Mouse (Mus musculus): ENCODE measurements around the gene Krt19.

The Krt19 gene

GRCm38 (mm10) chr11:100137693-100138092 lies 10.8 kb downstream of the Krt19 start:
- no peak for DNase-seq (ENCODE audit: low spot score)

GRCm38 (mm10) chr11:100136559-100136958 lies 11.9 kb downstream of the Krt19 start:
- no peak for DNase-seq (ENCODE audit: low spot score)

DNA sequence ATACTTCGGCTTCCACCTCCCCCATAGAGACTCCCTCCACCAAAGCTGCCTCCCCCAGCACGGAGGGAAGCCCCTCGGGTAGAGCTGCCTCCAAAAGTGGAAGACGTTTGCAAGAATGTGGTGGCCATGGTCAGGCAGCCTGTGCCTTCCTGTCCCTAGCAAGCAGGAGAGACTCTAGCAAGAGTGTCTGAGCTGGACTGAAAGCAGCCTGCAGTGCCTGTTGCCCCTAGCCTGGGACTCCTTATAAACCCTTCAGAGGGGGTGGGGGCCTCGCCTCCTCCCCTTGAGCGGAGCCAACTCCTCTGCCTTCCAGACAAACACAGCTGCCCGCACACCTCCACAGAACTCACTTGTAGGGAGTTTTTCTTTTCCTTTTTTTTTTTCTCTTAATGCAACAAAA lies 12.7 kb downstream of the Krt19 start, which contains the start of gene Krt15:
Krt15 (minus strand) TSS at position 198 of the 400 bp plus-strand sequence.
- DNase-seq (ENCODE audit: low spot score), result no peak

DNA sequence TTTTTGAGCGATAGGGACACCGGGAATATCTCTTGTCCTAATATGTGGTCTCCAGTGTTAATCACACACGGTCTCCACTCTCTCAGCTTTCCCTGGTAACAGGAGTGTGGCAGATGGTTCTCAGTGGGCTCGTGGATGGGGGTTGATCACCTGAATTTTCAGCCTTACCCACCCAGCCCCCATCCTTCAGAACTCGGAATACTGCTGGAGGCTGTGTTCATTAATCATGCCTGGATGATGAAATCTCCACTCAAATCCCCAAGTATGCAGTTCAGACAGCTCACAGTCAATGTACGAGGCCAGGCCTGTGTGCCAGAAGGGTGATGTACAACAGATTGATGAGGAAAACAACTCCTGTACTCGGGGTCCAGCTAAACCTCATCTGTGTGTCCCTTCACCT lies 23.6 kb downstream of the Krt19 start:
- no peak for DNase-seq (ENCODE audit: low spot score)

DNA sequence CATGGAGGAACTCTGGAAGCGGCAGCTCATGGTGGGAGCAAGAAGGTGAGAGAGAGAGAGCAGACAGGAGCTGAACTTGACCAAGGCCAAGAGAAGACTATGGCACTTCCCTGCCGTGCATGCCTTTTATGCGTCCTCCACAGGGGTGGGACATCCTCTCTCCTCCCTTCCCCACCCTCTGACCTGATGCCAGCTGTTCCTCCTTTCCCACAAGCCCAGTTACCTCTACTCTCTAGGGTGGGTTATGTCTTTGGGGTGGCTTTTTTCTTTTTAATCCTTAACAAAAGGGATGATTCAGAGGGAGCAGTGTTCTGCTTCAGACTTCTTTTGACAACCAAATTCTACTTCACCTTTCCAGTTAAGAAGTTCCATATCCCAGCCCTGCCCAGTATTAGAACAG lies 27.0 kb downstream of the Krt19 start, which contains the start of gene Krt13:
Krt13 (minus strand) TSS at position 101 of the 400 bp plus-strand sequence.
- DNase-seq (ENCODE audit: low spot score), result no peak

DNA sequence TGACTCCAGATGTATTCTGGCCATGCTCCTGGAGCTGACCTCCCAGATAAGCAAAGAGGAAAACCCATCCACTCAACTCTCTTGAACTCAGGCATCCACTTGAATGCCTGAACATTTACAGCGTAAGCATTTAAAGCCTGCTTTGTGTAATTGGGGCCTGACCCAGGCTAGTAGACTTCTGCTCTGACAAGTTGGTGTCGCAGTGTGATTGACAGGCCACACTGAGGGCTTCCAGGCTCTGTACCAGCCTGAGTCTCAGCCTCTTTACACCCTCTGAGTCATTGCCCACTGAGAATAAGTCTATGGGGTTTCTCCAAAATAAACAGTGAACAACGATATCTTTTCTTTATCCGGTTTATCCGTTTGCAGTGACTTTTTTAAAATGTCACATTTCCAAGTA lies 28.1 kb downstream of the Krt19 start:
- no peak for DNase-seq (ENCODE audit: low spot score)

DNA sequence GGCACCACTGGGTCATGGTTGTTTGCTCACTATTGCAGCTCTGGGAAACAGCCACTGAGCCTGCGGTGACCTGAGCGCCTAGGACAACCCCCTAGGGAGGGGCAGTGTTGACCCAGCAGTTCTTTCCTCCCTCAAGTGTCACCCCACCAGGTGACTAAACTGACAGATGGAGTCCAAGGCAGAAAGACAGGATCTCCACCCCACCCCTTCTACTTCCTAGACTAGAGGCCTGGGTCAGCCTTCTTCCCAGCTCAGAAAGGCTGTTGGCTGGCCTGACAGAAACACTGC lies 34.8 kb downstream of the Krt19 start:
- DNase-seq (ENCODE audit: low spot score), result no peak

GRCm38 (mm10) chr11:100112935-100113741 lies 35.3 kb downstream of the Krt19 start:
- DNase-seq (ENCODE audit: low spot score), result no peak

GRCm38 (mm10) chr11:100105576-100106122 lies 42.8 kb downstream of the Krt19 start, which contains the start of gene Krt36:
Krt36 (minus strand) TSS chr11:100105626.
- DNase-seq (ENCODE audit: low spot score), result no peak

DNA sequence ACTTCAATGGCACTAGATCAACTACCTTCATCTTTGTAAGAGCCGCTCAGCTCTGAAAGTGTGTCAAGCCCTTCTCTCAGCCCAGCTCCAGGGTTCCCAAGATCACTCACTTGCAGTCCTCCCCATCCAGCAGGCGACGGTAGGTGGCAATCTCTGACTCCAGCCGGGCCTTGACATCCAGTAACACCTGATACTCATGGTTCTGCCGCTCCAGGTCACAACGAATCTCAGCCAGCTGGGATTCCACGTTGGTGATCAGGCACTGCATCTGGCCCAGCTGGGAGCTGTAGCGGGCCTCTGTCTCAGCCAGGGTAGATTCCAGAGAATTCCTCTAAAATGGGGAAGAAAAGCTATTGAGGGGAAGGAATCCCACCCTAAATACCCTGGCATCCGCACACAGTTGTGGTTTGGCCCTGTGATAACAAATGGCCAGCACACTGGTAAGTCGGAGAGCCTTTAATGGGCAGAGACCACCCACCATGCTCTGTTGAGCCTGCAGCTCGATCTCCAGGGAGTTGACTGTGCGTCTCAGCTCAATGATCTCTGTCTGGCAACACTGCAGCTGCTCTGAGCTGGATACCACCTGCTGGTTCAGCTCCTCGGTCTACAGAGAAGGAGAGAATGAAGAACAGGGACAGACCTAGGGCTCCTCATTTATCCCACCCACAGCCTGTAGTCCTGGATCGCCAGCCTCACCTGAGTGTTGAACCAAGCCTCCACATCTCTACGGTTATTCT lies 45.6 kb downstream of the Krt19 start:
- no peak for DNase-seq (ENCODE audit: low spot score)

DNA sequence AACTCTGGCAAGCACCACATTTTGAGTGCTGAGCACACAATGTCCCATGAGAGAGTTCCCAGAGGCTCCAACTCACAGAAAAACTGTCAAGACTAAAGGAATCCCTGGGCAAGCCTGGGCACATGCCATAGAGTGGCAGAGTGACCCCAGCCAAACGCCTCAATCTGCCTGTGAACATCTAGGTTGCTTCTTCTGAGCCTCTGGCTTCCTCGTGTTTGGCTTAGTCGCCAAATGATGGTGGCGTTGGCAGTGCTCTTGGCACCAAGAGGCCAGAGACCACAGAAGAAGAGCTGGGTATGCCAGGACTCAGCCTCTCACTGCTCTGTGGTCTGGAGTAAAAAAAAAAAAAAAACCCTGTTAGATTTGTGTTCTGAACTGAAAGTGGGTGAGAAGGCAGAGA lies 48.1 kb downstream of the Krt19 start:
- DNase-seq (ENCODE audit: low spot score), result no peak

GRCm38 (mm10) chr11:100097819-100098218 lies 50.6 kb downstream of the Krt19 start:
- no peak for DNase-seq (ENCODE audit: low spot score)

DNA sequence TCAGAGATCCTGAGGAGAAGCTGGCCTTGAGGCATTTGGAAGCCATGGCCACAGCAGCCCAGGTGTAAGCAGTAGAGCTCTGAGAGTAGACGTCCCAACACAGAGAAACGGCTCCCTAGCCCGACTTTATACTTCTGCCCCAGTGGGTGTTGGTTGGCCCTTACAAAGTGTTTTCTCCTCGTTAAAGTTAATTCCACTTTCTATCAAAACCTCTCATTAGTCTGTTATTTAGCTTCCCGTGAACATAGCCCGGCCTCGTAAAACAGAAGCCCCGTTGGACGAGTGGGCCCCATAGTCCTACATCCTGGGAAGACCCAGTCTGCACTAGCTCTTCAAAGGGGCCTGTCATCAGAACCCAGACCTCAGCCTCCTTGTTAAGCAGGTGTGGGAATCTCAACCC lies 52.3 kb downstream of the Krt19 start, which contains the start of gene Krt35:
Krt35 (minus strand) TSS at position 101 of the 400 bp plus-strand sequence.
- DNase-seq (ENCODE audit: low spot score), result no peak
